Mouse (Mus musculus): ENCODE data around the gene Elp1. TPM values are rescaled to one million over a fixed set of nuclear protein-coding genes. Genes with fewer than 3 reads are reported as not detected.

The Elp1 gene
- total and polyA plus RNA-seq, 3 experiments = 4.0 to 52.5 (median 44.4) TPM

- Histone ChIP-seq H3K36me3 (replicated peaks) (peaks cover 52% of the 10 kb centered on the region), H3K27me3 (ENCODE audit: insufficient read depth, low read length) (no peaks in the 10 kb centered on the region), H3K4me3 (ENCODE audit: low read depth, low read length) (no peak overlapping the region), H3K4me1 (ENCODE audit: insufficient read depth, low read depth, low read length) (peaks cover 10% of the 10 kb centered on the region; the same call in 1 of the 2 replicates), H3K9me3 (replicated peaks) (no peaks in the 10 kb centered on the region)
- DNase-seq (ENCODE audit: low spot score) = no peak
- no peak for ATAC-seq (ENCODE audit: extremely low read depth, insufficient number of reproducible peaks, low FRiP score, poor library complexity, severe bottlenecking)
- TF ChIP-seq TAL1 (conservative IDR thresholded peaks at IDR 0.05; ENCODE audit: low read depth, low read length) (no peak), GATA1 (IDR thresholded peaks at IDR 0.05; ENCODE audit: borderline replicate concordance, low read length) (no peak), CTCF (IDR thresholded peaks at IDR 0.05; ENCODE audit: low read depth, low read length) (no peak)
These were observed 9.5 kb upstream of the Elp1 start for GRCm38 (mm10) chr4:56811642-56812041.

GRCm38 (mm10) chr4:56809050-56809449 lies 6.9 kb upstream of the Elp1 start:
- TF ChIP-seq CTCF (IDR thresholded peaks at IDR 0.05; ENCODE audit: low read depth, low read length) = no peak
- TF ChIP-seq POLR2AphosphoS5 (IDR thresholded peaks at IDR 0.05; ENCODE audit: insufficient replicate concordance, low read depth, low read length) = no peak
- TF ChIP-seq GATA2 (IDR thresholded peaks at IDR 0.05; ENCODE audit: borderline replicate concordance, low read depth, low read length) = no peak
- no peak for TF ChIP-seq GATA1 (IDR thresholded peaks at IDR 0.05; ENCODE audit: borderline replicate concordance, low read length)
- TF ChIP-seq TAL1 (conservative IDR thresholded peaks at IDR 0.05; ENCODE audit: low read depth, low read length) = no peak
- Histone ChIP-seq H3K9me3 (replicated peaks) (no peaks in the 10 kb centered on the region), H3K36me3 (replicated peaks) (peaks cover 68% of the 10 kb centered on the region), H3K4me1 (ENCODE audit: insufficient read depth, low read depth, low read length) (peaks cover 10% of the 10 kb centered on the region; the same call in 1 of the 2 replicates), H3K4me3 (ENCODE audit: low read depth, low read length) (no peak overlapping the region), H3K27me3 (ENCODE audit: insufficient read depth, low read length) (no peaks in the 10 kb centered on the region)
- DNase-seq (ENCODE audit: low spot score) (no peak), ATAC-seq (ENCODE audit: extremely low read depth, insufficient number of reproducible peaks, low FRiP score, poor library complexity, severe bottlenecking) (no peak)

- ATAC-seq (ENCODE audit: extremely low read depth, insufficient number of reproducible peaks, low FRiP score, poor library complexity, severe bottlenecking) (no peak), DNase-seq (ENCODE audit: low spot score) (no peak)
- Histone ChIP-seq H3K4me3 (ENCODE audit: low read depth, low read length) (peak overlapping the region; percentile 97), H3K36me3 (replicated peaks) (peaks cover 70% of the 10 kb centered on the region), H3K9me3 (replicated peaks) (no peaks in the 10 kb centered on the region), H3K4me1 (ENCODE audit: insufficient read depth, low read depth, low read length) (peaks cover 23% of the 10 kb centered on the region), H3K27me3 (ENCODE audit: insufficient read depth, low read length) (no peaks in the 10 kb centered on the region)
- TF ChIP-seq TAL1 (conservative IDR thresholded peaks at IDR 0.05; ENCODE audit: low read depth, low read length) = no peak
- TF ChIP-seq POLR2AphosphoS5 (IDR thresholded peaks at IDR 0.05; ENCODE audit: insufficient replicate concordance, low read depth, low read length) = no peak
- no peak for TF ChIP-seq CTCF (IDR thresholded peaks at IDR 0.05; ENCODE audit: low read depth, low read length)
- no peak for TF ChIP-seq GATA2 (IDR thresholded peaks at IDR 0.05; ENCODE audit: borderline replicate concordance, low read depth, low read length)
- TF ChIP-seq GATA1 (IDR thresholded peaks at IDR 0.05; ENCODE audit: borderline replicate concordance, low read length) = no peak
These were observed 579 bp upstream of the Elp1 start for GRCm38 (mm10) chr4:56802669-56803150.

DNA sequence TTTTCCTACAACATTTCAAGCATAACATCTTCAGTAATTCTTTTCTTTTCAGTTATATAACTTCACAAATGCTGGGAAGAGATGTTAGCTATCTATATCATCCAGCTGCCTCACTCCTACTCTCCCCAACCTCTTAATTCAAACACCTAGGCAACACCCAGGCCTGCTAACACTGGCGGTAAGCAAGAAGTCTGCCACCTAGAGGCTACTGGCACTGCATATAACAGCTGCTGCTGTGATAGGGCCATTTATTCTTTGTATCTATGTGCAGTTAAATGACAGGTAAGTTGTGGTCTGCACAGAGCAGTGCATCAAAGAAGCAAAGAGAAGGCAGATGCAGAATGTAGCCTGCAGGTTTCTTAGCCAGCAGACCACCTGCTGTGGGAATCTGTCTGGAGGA lies 10.8 kb downstream of the Elp1 start:
- ATAC-seq (ENCODE audit: extremely low read depth, insufficient number of reproducible peaks, low FRiP score, poor library complexity, severe bottlenecking) = peak; percentile 45
- TF ChIP-seq CTCF (IDR thresholded peaks at IDR 0.05; ENCODE audit: low read depth, low read length) = no peak
- TF ChIP-seq GATA1 (IDR thresholded peaks at IDR 0.05; ENCODE audit: borderline replicate concordance, low read length) = no peak
- TF ChIP-seq TAL1 (conservative IDR thresholded peaks at IDR 0.05; ENCODE audit: low read depth, low read length) = no peak
- TF ChIP-seq GATA2 (IDR thresholded peaks at IDR 0.05; ENCODE audit: borderline replicate concordance, low read depth, low read length) = no peak
- TF ChIP-seq POLR2AphosphoS5 (IDR thresholded peaks at IDR 0.05; ENCODE audit: insufficient replicate concordance, low read depth, low read length) = no peak
- Histone ChIP-seq H3K36me3 (replicated peaks) (peaks cover 93% of the 10 kb centered on the region), H3K9me3 (replicated peaks) (no peaks in the 10 kb centered on the region), H3K4me1 (ENCODE audit: insufficient read depth, low read depth, low read length) (no peaks in the 10 kb centered on the region), H3K27me3 (ENCODE audit: insufficient read depth, low read length) (no peaks in the 10 kb centered on the region), H3K4me3 (ENCODE audit: low read depth, low read length) (no peak overlapping the region)
- DNase-seq (ENCODE audit: low spot score) = no peak

GRCm38 (mm10) chr4:56771065-56771464 lies 31.1 kb downstream of the Elp1 start:
- no peaks in the 10 kb centered on the region for H3K9me3 ChIP-seq (replicated peaks)
- TF ChIP-seq GATA1 (IDR thresholded peaks at IDR 0.05; ENCODE audit: borderline replicate concordance, low read length) = no peak
- TF ChIP-seq POLR2AphosphoS5 (IDR thresholded peaks at IDR 0.05; ENCODE audit: insufficient replicate concordance, low read depth, low read length) = no peak
- no peak for TF ChIP-seq GATA2 (IDR thresholded peaks at IDR 0.05; ENCODE audit: borderline replicate concordance, low read depth, low read length)
- no peak for TF ChIP-seq TAL1 (conservative IDR thresholded peaks at IDR 0.05; ENCODE audit: low read depth, low read length)
- TF ChIP-seq CTCF (IDR thresholded peaks at IDR 0.05; ENCODE audit: low read depth, low read length) = no peak
- no peak for DNase-seq (ENCODE audit: low spot score)
- H3K27me3 ChIP-seq (ENCODE audit: insufficient read depth, low read length) = no peaks in the 10 kb centered on the region
- H3K36me3 ChIP-seq (replicated peaks) = peaks cover 95% of the 10 kb centered on the region
- H3K4me1 ChIP-seq (ENCODE audit: insufficient read depth, low read depth, low read length) = no peaks in the 10 kb centered on the region; the same call in 1 of the 2 replicates
- H3K4me3 ChIP-seq (ENCODE audit: low read depth, low read length) = no peak overlapping the region
- no peak for ATAC-seq (ENCODE audit: extremely low read depth, insufficient number of reproducible peaks, low FRiP score, poor library complexity, severe bottlenecking)

GRCm38 (mm10) chr4:56768913-56769312 lies 33.2 kb downstream of the Elp1 start:
- Histone ChIP-seq H3K36me3 (replicated peaks) (peaks cover 95% of the 10 kb centered on the region), H3K4me1 (ENCODE audit: insufficient read depth, low read depth, low read length) (no peaks in the 10 kb centered on the region; the same call in 1 of the 2 replicates), H3K27me3 (ENCODE audit: insufficient read depth, low read length) (no peaks in the 10 kb centered on the region), H3K9me3 (replicated peaks) (no peaks in the 10 kb centered on the region), H3K4me3 (ENCODE audit: low read depth, low read length) (no peak overlapping the region)
- DNase-seq (ENCODE audit: low spot score) = no peak
- no peak for ATAC-seq (ENCODE audit: extremely low read depth, insufficient number of reproducible peaks, low FRiP score, poor library complexity, severe bottlenecking)
- TF ChIP-seq CTCF (IDR thresholded peaks at IDR 0.05; ENCODE audit: low read depth, low read length) = no peak
- no peak for TF ChIP-seq TAL1 (conservative IDR thresholded peaks at IDR 0.05; ENCODE audit: low read depth, low read length)
- no peak for TF ChIP-seq GATA1 (IDR thresholded peaks at IDR 0.05; ENCODE audit: borderline replicate concordance, low read length)
- no peak for TF ChIP-seq POLR2AphosphoS5 (IDR thresholded peaks at IDR 0.05; ENCODE audit: insufficient replicate concordance, low read depth, low read length)
- no peak for TF ChIP-seq GATA2 (IDR thresholded peaks at IDR 0.05; ENCODE audit: borderline replicate concordance, low read depth, low read length)
